Mouse (Mus musculus) liver, embryonic 13.5 days (tissue): ENCODE measurements around the gene Smarcc2. TPM values are rescaled to one million over a fixed set of nuclear protein-coding genes. Genes with fewer than 3 reads are reported as not detected.
"Not testable (repeated sequence)": the region's sequence is repeated elsewhere in the genome, so short reads cannot be mapped to it uniquely, and the experiment has no call there.

Experiments used
- ATAC-seq: fragments of 200-750 bp; cut with Nextera tagmentation; 2 replicates; pipeline ENCODE4 v1.8.0; 2017; ENCODE audit warnings: low read depth, mild to moderate bottlenecking, moderate number of reproducible peaks, moderate library complexity
- DNase-seq: peaks from one replicate; pipeline ENCODE4 v3.0.0; 2022
- H3K27ac ChIP-seq: fragments of 300-500 bp; sonication (generic); 2 replicates; pipeline ENCODE4 v1.5.1; 2015; ENCODE audit warnings: moderate library complexity, mild to moderate bottlenecking, inconsistent platforms
- H3K27me3 ChIP-seq: fragments of 300-500 bp; sonication (generic); 2 replicates; pipeline ENCODE4 v1.6.1; 2015; ENCODE audit warnings: mild to moderate bottlenecking, inconsistent platforms
- H3K36me3 ChIP-seq: fragments of 300-500 bp; sonication (generic); 2 replicates; pipeline ENCODE4 v1.6.1; 2015; ENCODE audit warnings: mild to moderate bottlenecking, inconsistent platforms
- H3K4me1 ChIP-seq: fragments of 300-500 bp; sonication (generic); replicated peaks from 2 replicates; pipeline ENCODE4 v1.6.1; 2015; ENCODE audit warnings: inconsistent platforms
- H3K4me2 ChIP-seq: fragments of 300-500 bp; sonication (generic); 2 replicates; pipeline ENCODE4 v1.6.1; 2015; ENCODE audit warnings: inconsistent platforms, mild to moderate bottlenecking, moderate library complexity
- H3K4me3 ChIP-seq: fragments of 300-500 bp; sonication (generic); replicated peaks from 2 replicates; pipeline ENCODE4 v1.5.1; 2015; ENCODE audit warnings: mild to moderate bottlenecking, inconsistent platforms
- H3K9ac ChIP-seq: fragments of 300-500 bp; sonication (generic); 2 replicates; pipeline ENCODE4 v1.6.1; 2015; ENCODE audit warnings: mild to moderate bottlenecking, inconsistent platforms
- H3K9me3 ChIP-seq: fragments of 300-500 bp; sonication (generic); replicated peaks from 2 replicates; pipeline ENCODE4 v1.6.1; 2016; ENCODE audit warnings: inconsistent platforms
- WGBS: fragments of 180-500 bp; shearing (Covaris S2); methylation state at CpG from one replicate; pipeline ENCODE4 v1.1.7; 2015; ENCODE audit not compliant: insufficient replicate concordance; 5-methylcytosine and 5-hydroxymethylcytosine counted together
- polyA plus RNA-seq: library from polyadenylated mRNA; unstranded; fragments of >200 nt; fragmentation: Nextera tagmentation; extraction: Ambion mirVana; gene quantifications from 2 replicates; pipeline ENCODE4 v1.2.1, GENCODE M21; 2015

Gene Smarcc2
- polyA plus RNA-seq, 1 experiment from 2014 or later: 18.5 TPM

DNA sequence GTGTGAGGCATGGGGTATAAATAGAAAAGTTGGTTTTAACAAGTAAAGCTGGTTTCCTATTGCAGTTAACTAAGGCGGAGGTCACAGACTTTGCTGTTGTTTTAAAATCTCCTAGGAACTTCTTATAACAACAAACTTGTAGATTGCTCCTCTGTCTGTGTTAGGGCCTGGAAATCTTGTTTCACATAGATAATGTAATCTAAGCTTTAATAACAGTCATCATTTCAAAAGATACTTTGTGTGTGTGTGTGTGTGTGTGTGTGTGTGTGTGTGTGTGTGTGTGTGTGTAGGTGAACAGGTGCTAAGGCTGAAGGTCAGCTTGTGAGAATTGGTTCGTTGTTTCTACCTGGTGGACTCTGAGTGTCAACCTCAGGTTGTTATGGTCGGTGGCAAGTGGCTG, 45.0 kb downstream of the Smarcc2 start:
- peaks cover 54% of the 10 kb centered on the region for H3K4me1 ChIP-seq
- DNase-seq: no peak
- no peak overlapping the region for H3K4me2 ChIP-seq
- H3K27me3 ChIP-seq: no peaks in the 10 kb centered on the region
- H3K9me3 ChIP-seq: no peaks in the 10 kb centered on the region
- WGBS: 59% methylated on average over 3 of the region's 3 CpGs
- no peaks in the 10 kb centered on the region for H3K36me3 ChIP-seq
- H3K4me3 ChIP-seq: no peak overlapping the region
- H3K9ac ChIP-seq: no peak overlapping the region
- ATAC-seq: no peak
- H3K27ac ChIP-seq: peak overlapping the region; percentile 72; the same call in 1 of the 2 replicates

DNA sequence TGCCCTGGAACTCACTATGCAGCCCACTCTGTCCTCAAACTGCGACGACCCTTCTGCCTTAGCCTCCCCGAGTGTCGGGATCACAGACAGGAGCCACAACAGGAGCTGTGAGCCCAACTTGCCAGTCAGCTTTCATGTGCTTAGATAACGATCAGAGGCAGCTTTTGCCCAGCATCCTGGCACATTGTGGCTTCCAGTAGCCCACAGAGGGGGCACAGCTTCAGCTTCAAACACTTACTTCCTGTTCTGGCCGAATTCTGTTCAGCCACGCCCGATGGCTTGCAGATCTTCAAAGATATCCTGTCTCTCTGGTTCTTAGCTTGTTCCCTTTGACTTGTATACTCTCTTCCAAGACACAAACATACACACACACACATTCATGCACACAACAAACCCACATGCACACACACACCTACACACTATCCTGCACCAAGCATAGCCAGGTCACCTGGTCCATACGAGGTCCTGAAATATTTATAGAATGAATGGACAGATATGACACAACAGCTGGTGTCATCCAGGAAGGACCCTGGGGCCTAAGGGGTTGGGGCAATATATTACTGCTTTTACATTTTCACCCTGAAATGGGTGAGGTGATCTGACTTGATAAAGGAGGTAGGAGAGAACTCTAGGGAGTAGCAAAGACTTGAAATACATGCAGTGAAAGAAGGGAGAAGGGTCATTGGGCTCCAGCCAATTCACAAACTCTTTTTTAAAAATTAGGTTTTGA, 45.8 kb downstream of the Smarcc2 start:
- WGBS: 16% methylated on average over 9 of the region's 9 CpGs
- ATAC-seq: peak; percentile 29
- Histone ChIP-seq H3K4me3 (no peak overlapping the region), H3K4me2 (peak overlapping the region; percentile 44), H3K4me1 (peaks cover 47% of the 10 kb centered on the region), H3K9me3 (no peaks in the 10 kb centered on the region), H3K27ac (peak overlapping the region; percentile 72), H3K36me3 (peaks cover 1% of the 10 kb centered on the region), H3K9ac (peak overlapping the region; percentile 56), H3K27me3 (no peaks in the 10 kb centered on the region)
- no peak for DNase-seq

DNA sequence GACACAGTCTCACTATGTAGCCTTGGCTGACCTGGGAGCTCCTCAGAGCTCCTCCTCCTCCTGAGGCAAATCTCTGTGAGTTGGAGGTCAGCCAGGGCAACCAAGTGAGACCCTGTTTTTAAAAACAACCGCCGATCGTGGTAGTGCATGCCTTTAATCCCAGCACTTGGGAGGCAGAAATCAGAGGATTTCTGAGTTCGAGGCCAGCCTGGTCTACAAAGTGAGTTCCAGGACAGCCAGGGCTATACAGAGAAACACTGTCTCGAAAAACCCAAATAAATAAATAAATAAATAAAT, 46.3 kb downstream of the Smarcc2 start:
- DNase-seq, H3K36me3 ChIP-seq, ATAC-seq, H3K27me3 ChIP-seq, H3K4me3 ChIP-seq, H3K9ac ChIP-seq, H3K9me3 ChIP-seq: not testable (repeated sequence)
- Histone ChIP-seq H3K4me1 (peaks cover 47% of the 10 kb centered on the region), H3K27ac (peak overlapping the region; percentile 72), H3K4me2 (peak overlapping the region; percentile 44; the same call in 1 of the 2 replicates)
- 73% methylated on average over 5 of the region's 5 CpGs for WGBS

GRCm38 (mm10) chr10:128505974-128506373, 46.9 kb downstream of the Smarcc2 start:
- H3K9me3 ChIP-seq: no peaks in the 10 kb centered on the region
- 94% methylated on average over 14 of the region's 14 CpGs for WGBS
- no peak overlapping the region for H3K27ac ChIP-seq
- ATAC-seq (no peak), DNase-seq (no peak)
- no peak overlapping the region for H3K4me2 ChIP-seq
- no peak overlapping the region for H3K4me3 ChIP-seq
- H3K27me3 ChIP-seq: no peaks in the 10 kb centered on the region
- peaks cover 50% of the 10 kb centered on the region for H3K4me1 ChIP-seq
- H3K9ac ChIP-seq: no peak overlapping the region
- H3K36me3 ChIP-seq: peaks cover 11% of the 10 kb centered on the region

- Histone ChIP-seq H3K4me1 (peaks cover 41% of the 10 kb centered on the region), H3K9me3 (no peaks in the 10 kb centered on the region), H3K4me3 (no peak overlapping the region), H3K27me3 (no peaks in the 10 kb centered on the region), H3K27ac (no peak overlapping the region), H3K9ac (no peak overlapping the region), H3K4me2 (no peak overlapping the region), H3K36me3 (peaks cover 28% of the 10 kb centered on the region)
- ATAC-seq (no peak), DNase-seq (no peak)
- 80% methylated on average over 9 of the region's 9 CpGs for WGBS
Observed at GRCm38 (mm10) chr10:128508260-128508659, 49.2 kb downstream of the Smarcc2 start.

DNA sequence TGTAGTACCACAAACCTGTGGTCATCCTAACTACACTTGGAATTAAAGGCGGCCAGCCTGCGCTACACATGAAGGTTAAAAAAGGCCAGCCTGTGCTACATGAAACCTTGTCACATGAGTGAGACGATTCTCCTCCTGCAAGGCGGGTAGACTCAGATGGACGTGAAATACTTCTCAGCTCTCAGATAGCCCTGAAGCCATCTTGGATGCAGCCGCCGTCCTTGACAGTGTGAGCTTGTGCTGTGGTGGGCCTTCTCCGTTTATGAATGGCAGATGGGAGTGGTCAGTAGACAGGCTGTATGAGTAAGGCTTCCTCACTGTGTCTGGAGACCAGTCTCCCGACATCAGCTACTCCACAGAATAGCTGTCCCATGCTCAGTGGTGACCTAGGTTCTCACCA, 50.2 kb downstream of the Smarcc2 start:
- Histone ChIP-seq H3K36me3 (peaks cover 31% of the 10 kb centered on the region), H3K4me3 (no peak overlapping the region), H3K9ac (no peak overlapping the region), H3K9me3 (no peaks in the 10 kb centered on the region), H3K27me3 (no peaks in the 10 kb centered on the region), H3K4me1 (peaks cover 31% of the 10 kb centered on the region), H3K4me2 (no peak overlapping the region), H3K27ac (no peak overlapping the region)
- 75% methylated on average over 9 of the region's 9 CpGs for WGBS
- DNase-seq: no peak
- no peak for ATAC-seq

DNA sequence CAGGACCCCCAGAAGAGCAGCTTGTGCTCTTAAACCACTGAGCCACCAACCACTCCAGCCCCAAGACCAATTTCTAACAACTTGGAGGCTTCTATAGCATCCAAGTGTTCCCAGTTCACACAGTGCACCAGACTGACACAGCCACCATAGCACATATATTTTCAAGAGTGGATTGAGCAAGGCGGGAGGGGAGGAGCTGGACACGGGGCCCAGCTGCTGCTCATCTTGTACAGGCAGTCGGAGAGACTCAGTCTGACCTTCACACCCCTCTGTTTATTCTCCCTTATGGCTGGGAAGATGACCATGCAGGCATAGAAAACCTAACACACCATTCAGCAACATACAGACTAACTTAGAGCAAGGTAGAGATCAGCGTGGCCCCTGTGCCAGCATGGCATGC, 50.8 kb downstream of the Smarcc2 start:
- Histone ChIP-seq H3K4me3 (no peak overlapping the region), H3K27ac (no peak overlapping the region; the same call in 1 of the 2 replicates), H3K4me1 (peaks cover 26% of the 10 kb centered on the region), H3K36me3 (peaks cover 32% of the 10 kb centered on the region), H3K4me2 (no peak overlapping the region), H3K27me3 (no peaks in the 10 kb centered on the region), H3K9me3 (no peaks in the 10 kb centered on the region), H3K9ac (no peak overlapping the region)
- DNase-seq: no peak
- WGBS: 74% methylated on average over 4 of the region's 4 CpGs
- no peak for ATAC-seq

DNA sequence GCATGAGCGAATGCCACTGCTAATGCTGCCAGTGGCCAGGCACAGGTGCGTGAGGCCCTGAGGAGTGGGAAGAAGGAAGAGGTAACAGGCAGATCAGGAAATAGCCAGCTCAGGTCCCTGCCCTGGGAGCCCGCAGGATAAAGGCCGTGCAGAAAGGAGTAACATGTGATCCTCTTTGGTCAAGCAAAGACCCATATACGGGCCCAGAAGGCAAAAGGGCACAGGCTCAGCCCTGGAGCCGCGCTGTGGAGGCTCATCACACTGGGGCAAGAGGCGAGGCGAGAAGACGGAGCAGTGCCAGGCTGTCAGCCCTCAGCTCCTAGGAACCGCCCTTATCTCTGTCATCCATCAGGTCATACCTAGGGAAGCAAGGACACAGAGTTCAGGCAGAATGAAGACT, 51.3 kb downstream of the Smarcc2 start:
- no peak for ATAC-seq
- 83% methylated on average over 11 of the region's 11 CpGs for WGBS
- Histone ChIP-seq H3K27me3 (no peaks in the 10 kb centered on the region), H3K4me1 (peaks cover 26% of the 10 kb centered on the region), H3K9me3 (no peaks in the 10 kb centered on the region), H3K9ac (no peak overlapping the region), H3K27ac (no peak overlapping the region; the same call in 1 of the 2 replicates), H3K36me3 (peaks cover 36% of the 10 kb centered on the region), H3K4me2 (no peak overlapping the region), H3K4me3 (no peak overlapping the region)
- no peak for DNase-seq

DNA sequence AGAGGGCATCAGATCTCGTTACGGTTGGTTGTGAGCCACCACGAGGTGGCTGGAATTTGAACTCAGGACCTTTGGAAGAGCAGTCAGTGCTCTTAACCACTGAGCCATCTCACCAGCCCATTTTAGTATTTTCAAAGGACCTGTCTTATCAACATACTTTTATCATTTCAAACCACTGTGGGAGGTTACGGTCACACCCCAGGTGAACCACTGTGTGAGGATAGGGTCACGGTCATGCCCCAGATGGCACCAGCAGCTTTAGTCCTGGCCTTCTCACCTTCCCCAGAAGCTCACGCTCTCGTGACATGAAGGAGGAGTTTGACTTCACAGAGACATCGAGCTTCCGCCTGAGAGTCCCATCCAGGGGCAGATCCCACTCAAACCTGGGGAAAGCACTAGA, 52.1 kb downstream of the Smarcc2 start:
- Histone ChIP-seq H3K27ac (no peak overlapping the region), H3K4me3 (no peak overlapping the region), H3K27me3 (no peaks in the 10 kb centered on the region), H3K9me3 (no peaks in the 10 kb centered on the region), H3K9ac (no peak overlapping the region), H3K4me1 (peaks cover 33% of the 10 kb centered on the region), H3K4me2 (no peak overlapping the region), H3K36me3 (peaks cover 44% of the 10 kb centered on the region)
- ATAC-seq (peak; percentile 62), DNase-seq (no peak)
- WGBS: 67% methylated on average over 9 of the region's 9 CpGs

DNA sequence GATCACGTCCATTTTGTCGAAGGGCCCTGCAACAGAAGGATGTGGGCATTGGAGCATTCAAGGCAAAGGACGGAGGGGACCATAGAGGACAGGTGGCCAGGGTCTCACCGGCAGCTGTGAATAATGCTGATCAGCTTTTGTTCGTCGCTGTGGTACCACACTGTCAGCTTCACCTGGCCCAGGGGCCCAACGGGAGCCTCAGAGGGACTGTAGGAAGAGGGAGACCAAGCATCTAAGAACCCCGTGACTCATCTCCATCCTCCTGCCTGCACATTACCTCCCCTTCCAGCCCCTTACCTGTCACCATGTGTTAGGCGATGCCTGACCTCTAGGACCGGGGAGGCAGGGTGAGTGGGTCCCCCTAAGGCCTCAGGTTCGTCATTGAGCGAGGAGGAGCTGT, 52.7 kb downstream of the Smarcc2 start:
- DNase-seq (no peak), ATAC-seq (no peak)
- WGBS: 89% methylated on average over 12 of the region's 12 CpGs
- H3K4me3 ChIP-seq: no peak overlapping the region
- H3K4me2 ChIP-seq: no peak overlapping the region
- no peaks in the 10 kb centered on the region for H3K9me3 ChIP-seq
- no peaks in the 10 kb centered on the region for H3K27me3 ChIP-seq
- H3K9ac ChIP-seq: no peak overlapping the region
- peaks cover 39% of the 10 kb centered on the region for H3K4me1 ChIP-seq
- no peak overlapping the region for H3K27ac ChIP-seq
- peaks cover 47% of the 10 kb centered on the region for H3K36me3 ChIP-seq

DNA sequence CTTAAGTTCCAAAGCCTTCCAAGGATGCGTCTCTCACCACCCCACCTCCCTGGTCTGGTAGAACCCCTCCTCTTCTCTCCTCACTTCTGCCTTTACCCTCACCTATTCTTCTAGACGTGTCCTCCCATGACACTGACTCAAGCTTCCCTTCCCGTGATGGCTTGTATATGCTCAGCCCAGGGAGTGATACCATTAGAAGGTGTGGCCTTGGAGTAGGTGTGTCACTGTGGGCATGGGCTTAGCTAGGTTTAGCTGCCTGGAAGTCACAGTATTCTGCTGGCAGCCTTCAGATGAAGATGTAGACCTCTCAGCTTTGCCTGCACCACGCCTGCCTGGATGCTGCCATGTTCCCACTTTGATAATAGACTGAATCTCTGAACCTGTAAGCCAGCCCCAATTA, 56.0 kb downstream of the Smarcc2 start:
- peaks cover 51% of the 10 kb centered on the region for H3K4me1 ChIP-seq
- WGBS: 56% methylated on average over 4 of the region's 4 CpGs

DNA sequence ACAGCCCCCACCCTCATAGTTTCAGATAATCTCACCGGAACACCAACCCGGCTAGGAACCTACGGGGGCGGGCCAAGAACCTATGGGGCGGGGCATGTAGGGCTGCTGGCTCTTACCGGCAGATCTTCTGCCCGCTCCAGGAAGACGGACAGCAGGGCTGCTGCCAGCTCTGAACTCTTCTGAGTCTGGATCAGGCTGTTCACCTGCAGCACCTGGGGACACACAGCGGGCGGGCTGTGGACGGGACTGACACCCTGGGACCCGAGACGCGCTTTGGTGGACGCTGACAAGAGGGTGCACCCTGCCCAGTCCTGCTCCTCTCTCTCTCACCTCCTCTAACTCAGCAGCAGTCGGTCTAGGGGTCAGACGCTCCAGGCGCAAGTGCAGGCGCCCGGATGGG, 57.0 kb downstream of the Smarcc2 start:
- peak; percentile 50; the same call in 1 of the 2 replicates for ATAC-seq
- no peak overlapping the region for H3K27ac ChIP-seq
- no peak overlapping the region; the same call in 1 of the 2 replicates for H3K9ac ChIP-seq

More for the DNA sequence above, 56.0 kb downstream of the Smarcc2 start:
- Histone ChIP-seq H3K4me2 (no peak overlapping the region), H3K36me3 (peaks cover 66% of the 10 kb centered on the region), H3K4me3 (no peak overlapping the region), H3K9ac (no peak overlapping the region), H3K27me3 (no peaks in the 10 kb centered on the region), H3K9me3 (no peaks in the 10 kb centered on the region), H3K27ac (peak overlapping the region; percentile 45; the same call in 1 of the 2 replicates)
- ATAC-seq (peak; percentile 45; the same call in 1 of the 2 replicates), DNase-seq (no peak)

More for the DNA sequence above, 57.0 kb downstream of the Smarcc2 start:
- H3K4me3 ChIP-seq: 0 out of 2 replicates have a peak overlapping the region, but pooled peaks have one; percentile 8
- WGBS: 62% methylated on average over 20 of the region's 20 CpGs
- no peaks in the 10 kb centered on the region for H3K27me3 ChIP-seq
- peak; percentile 60 for DNase-seq
- H3K4me2 ChIP-seq: peak overlapping the region; percentile 45
- peaks cover 41% of the 10 kb centered on the region for H3K4me1 ChIP-seq
- peaks cover 69% of the 10 kb centered on the region for H3K36me3 ChIP-seq
- no peaks in the 10 kb centered on the region for H3K9me3 ChIP-seq
